Mouse (Mus musculus) forebrain, postnatal 0 days (tissue): Measurements from ENCODE around the gene Ddx23. TPM values are rescaled to one million over a fixed set of nuclear protein-coding genes. Genes with fewer than 3 reads are reported as not detected.

ENCODE experiments used
- ATAC-seq: fragments of 200-750 bp; cut with Nextera tagmentation; 2 replicates; pipeline ENCODE4 v1.8.0; 2017; ENCODE audit warnings: mild to moderate bottlenecking, moderate library complexity
- DNase-seq: peaks from one replicate; pipeline ENCODE4 v3.0.0-alpha.2; 2015
- H3K27ac ChIP-seq: fragments of 300-500 bp; sonication (generic); 2 replicates; pipeline ENCODE4 v1.5.1; 2014; ENCODE audit warnings: low read depth, mild to moderate bottlenecking, antibody characterized with exemption, low read length, moderate library complexity, mixed read lengths
- H3K27me3 ChIP-seq: fragments of 300-500 bp; sonication (generic); 2 replicates; pipeline ENCODE4 v1.6.1; 2014; ENCODE audit warnings: mild to moderate bottlenecking, low read length, mixed read lengths; ENCODE audit not compliant: insufficient read depth
- H3K36me3 ChIP-seq: fragments of 300-500 bp; sonication (generic); 2 replicates; pipeline ENCODE4 v1.6.1; 2014; ENCODE audit warnings: mild to moderate bottlenecking, moderate library complexity; ENCODE audit not compliant: insufficient read depth
- H3K4me1 ChIP-seq: fragments of 300-500 bp; sonication (generic); 2 replicates; pipeline ENCODE4 v1.6.1; 2014; ENCODE audit warnings: antibody characterized with exemption; ENCODE audit not compliant: insufficient read depth
- H3K4me2 ChIP-seq: fragments of 300-500 bp; sonication (generic); 2 replicates; pipeline ENCODE4 v1.6.1; 2014; ENCODE audit warnings: low read depth, mild to moderate bottlenecking, moderate library complexity
- H3K4me3 ChIP-seq: fragments of 300-500 bp; sonication (generic); 2 replicates; pipeline ENCODE4 v1.5.1; 2014; ENCODE audit warnings: low read depth, low read length, mixed read lengths
- H3K9ac ChIP-seq: fragments of 300-500 bp; sonication (generic); 2 replicates; pipeline ENCODE4 v1.6.1; 2014; ENCODE audit warnings: mild to moderate bottlenecking
- H3K9me3 ChIP-seq: fragments of 300-500 bp; sonication (generic); 2 replicates; pipeline ENCODE4 v1.6.1; 2016; ENCODE audit warnings: low read length
- CTCF ChIP-seq: sonication (generic); IDR thresholded peaks from 2 replicates; pipeline ENCODE4 v1.5.1; 2016; ENCODE audit warnings: antibody characterized with exemption, control low read depth, low read depth
- WGBS: fragments of 180-500 bp; shearing (Covaris S2); extraction: QIAGEN DNeasy Blood & Tissue Kit; methylation state at CpG from one replicate; pipeline ENCODE4 v1.1.7; 2014; 5-methylcytosine and 5-hydroxymethylcytosine counted together
- polyA plus RNA-seq: library from polyadenylated mRNA; unstranded; fragments of >200 nt; fragmentation: Nextera tagmentation; extraction: Ambion mirVana; gene quantifications from 2 replicates; pipeline ENCODE4 v1.2.1, GENCODE M21; 2015
- total RNA-seq: library from RNA; depleted of rRNA; stranded (reverse); fragments of >200 nt; gene quantifications from 2 replicates; pipeline ENCODE4 v1.2.3, GENCODE M21; 2014

Gene Ddx23
- total and polyA plus RNA-seq, 2 experiments from 2014 or later = 13.8 to 70.6 TPM

GRCm38 (mm10) chr15:98640157-98640556 is 22.5 kb downstream of the Ddx23 start:
- Histone ChIP-seq H3K27me3 (no peaks in the 10 kb centered on the region), H3K4me3 (no peak overlapping the region), H3K9ac (no peak overlapping the region), H3K9me3 (no peaks in the 10 kb centered on the region), H3K4me2 (no peak overlapping the region), H3K36me3 (peaks cover 58% of the 10 kb centered on the region), H3K4me1 (peaks cover 13% of the 10 kb centered on the region; the same call in 1 of the 2 replicates), H3K27ac (no peak overlapping the region)
- DNase-seq (no peak), ATAC-seq (no peak)
- no peak for TF ChIP-seq CTCF
- WGBS = 31% methylated on average over 8 of the region's 8 CpGs

GRCm38 (mm10) chr15:98637155-98637554 is 25.5 kb downstream of the Ddx23 start:
- TF ChIP-seq CTCF = no peak
- peaks cover 30% of the 10 kb centered on the region for H3K36me3 ChIP-seq
- ATAC-seq = no peak
- H3K27me3 ChIP-seq = no peaks in the 10 kb centered on the region
- peak overlapping the region; percentile 82 for H3K4me2 ChIP-seq
- WGBS = 31% methylated on average over 3 of the region's 3 CpGs
- H3K9me3 ChIP-seq = no peaks in the 10 kb centered on the region
- peak overlapping the region; percentile 29; the same call in 1 of the 2 replicates for H3K9ac ChIP-seq
- DNase-seq = no peak
- peaks cover 13% of the 10 kb centered on the region; the same call in 1 of the 2 replicates for H3K4me1 ChIP-seq
- no peak overlapping the region for H3K4me3 ChIP-seq
- no peak overlapping the region for H3K27ac ChIP-seq

- no peak for TF ChIP-seq CTCF
- H3K27me3 ChIP-seq = no peaks in the 10 kb centered on the region
- peaks cover 23% of the 10 kb centered on the region for H3K36me3 ChIP-seq
- peak overlapping the region; percentile 86 for H3K9ac ChIP-seq
- WGBS = 26% methylated on average over 5 of the region's 5 CpGs
- H3K4me2 ChIP-seq = peak overlapping the region; percentile 82
- no peaks in the 10 kb centered on the region for H3K9me3 ChIP-seq
- ATAC-seq (no peak), DNase-seq (peak; percentile 66)
- H3K4me1 ChIP-seq = peaks cover 13% of the 10 kb centered on the region; the same call in 1 of the 2 replicates
- peak overlapping the region; percentile 66 for H3K4me3 ChIP-seq
- H3K27ac ChIP-seq = no peak overlapping the region
Observed at GRCm38 (mm10) chr15:98636517-98636916, 26.2 kb downstream of the Ddx23 start.

- no peak for ATAC-seq
Observed at GRCm38 (mm10) chr15:98635291-98635841, 27.3 kb downstream of the Ddx23 start.

GRCm38 (mm10) chr15:98634541-98635081 is 28.1 kb downstream of the Ddx23 start:
- peak; percentile 88 for DNase-seq
- Histone ChIP-seq H3K36me3 (peaks cover 4% of the 10 kb centered on the region; the same call in 1 of the 2 replicates), H3K4me1 (peaks cover 13% of the 10 kb centered on the region; the same call in 1 of the 2 replicates), H3K9ac (peak overlapping the region; percentile 86), H3K4me3 (peak overlapping the region; percentile 66), H3K4me2 (peak overlapping the region; percentile 82), H3K9me3 (no peaks in the 10 kb centered on the region), H3K27me3 (no peaks in the 10 kb centered on the region), H3K27ac (peak overlapping the region; percentile 97)
- TF ChIP-seq CTCF = no peak
- ATAC-seq = peak; percentile 78
- WGBS = 2% methylated on average over 61 of the region's 65 CpGs

More at GRCm38 (mm10) chr15:98635291-98635841, 27.3 kb downstream of the Ddx23 start:
- H3K27me3 ChIP-seq = no peaks in the 10 kb centered on the region
- H3K9ac ChIP-seq = peak overlapping the region; percentile 86
- H3K4me3 ChIP-seq = peak overlapping the region; percentile 66
- 2% methylated on average over 21 of the region's 21 CpGs for WGBS
- H3K36me3 ChIP-seq = peaks cover 12% of the 10 kb centered on the region
- H3K27ac ChIP-seq = peak overlapping the region; percentile 97
- peak overlapping the region; percentile 82 for H3K4me2 ChIP-seq
- H3K9me3 ChIP-seq = no peaks in the 10 kb centered on the region
- DNase-seq = peak; percentile 41
- peaks cover 13% of the 10 kb centered on the region; the same call in 1 of the 2 replicates for H3K4me1 ChIP-seq
- no peak for TF ChIP-seq CTCF

- WGBS = 3% methylated on average over 25 of the region's 25 CpGs
- H3K9me3 ChIP-seq = no peaks in the 10 kb centered on the region
- H3K4me1 ChIP-seq = peaks cover 15% of the 10 kb centered on the region; the same call in 1 of the 2 replicates
- peak overlapping the region; percentile 86 for H3K9ac ChIP-seq
- no peak; the same call in 1 of the 2 replicates for ATAC-seq
- peak; percentile 64 for DNase-seq
- TF ChIP-seq CTCF = no peak
- peak overlapping the region; percentile 97 for H3K27ac ChIP-seq
- H3K4me3 ChIP-seq = peak overlapping the region; percentile 66
- no peaks in the 10 kb centered on the region for H3K36me3 ChIP-seq
- H3K27me3 ChIP-seq = no peaks in the 10 kb centered on the region
- H3K4me2 ChIP-seq = peak overlapping the region; percentile 82
Observed at GRCm38 (mm10) chr15:98633822-98634470, 28.7 kb downstream of the Ddx23 start.

GRCm38 (mm10) chr15:98632921-98633320 is 29.8 kb downstream of the Ddx23 start:
- Histone ChIP-seq H3K9me3 (no peaks in the 10 kb centered on the region), H3K9ac (peak overlapping the region; percentile 86), H3K4me2 (peak overlapping the region; percentile 82), H3K4me1 (peaks cover 23% of the 10 kb centered on the region), H3K4me3 (peak overlapping the region; percentile 66), H3K36me3 (no peaks in the 10 kb centered on the region), H3K27me3 (no peaks in the 10 kb centered on the region), H3K27ac (peak overlapping the region; percentile 97)
- TF ChIP-seq CTCF = no peak
- DNase-seq = peak; percentile 52
- ATAC-seq = no peak
- WGBS = 8% methylated on average over 4 of the region's 4 CpGs
